Mouse (Mus musculus): ENCODE measurements around the gene Abhd4.

- no peak for TF ChIP-seq CTCF (IDR thresholded peaks at IDR 0.05; ENCODE audit: borderline replicate concordance, control insufficient read depth, extremely low read depth, insufficient read depth, low read length, poor library complexity)
- TF ChIP-seq POLR2A (IDR thresholded peaks at IDR 0.05; ENCODE audit: control insufficient read depth, extremely low read depth, insufficient read depth, low read length, poor library complexity): no peak
These were observed 21.8 kb upstream of the Abhd4 start for GRCm38 (mm10) chr14:54232143-54232542.

Measured in thymus, adult 2 months (tissue).